Mouse (Mus musculus): ENCODE data around the gene Fam49a.

GRCm38 (mm10) chr12:12283702-12284288 is 21.9 kb downstream of the Fam49a start:
- TF ChIP-seq POLR2A (IDR thresholded peaks at IDR 0.05; ENCODE audit: control insufficient read depth, low read depth, low read length) = no peak
- TF ChIP-seq CTCF (IDR thresholded peaks at IDR 0.05; ENCODE audit: control insufficient read depth, insufficient read depth, insufficient replicate concordance, low read depth, low read length) = no peak
